Mouse (Mus musculus) limb, embryonic 11.5 days (tissue): ENCODE measurements around the gene Wdr4. TPM values are rescaled to one million over a fixed set of nuclear protein-coding genes. Genes with fewer than 3 reads are reported as not detected.
"Not testable (repeated sequence)": the region's sequence is repeated elsewhere in the genome, so short reads cannot be mapped to it uniquely, and the experiment has no call there.

Experiments
- ATAC-seq: fragments of 200-750 bp; cut with Nextera tagmentation; 2 replicates; pipeline ENCODE4 v1.8.0; 2017; ENCODE audit warnings: low read depth; ENCODE audit not compliant: insufficient number of reproducible peaks, low FRiP score, low TSS enrichment
- DNase-seq: peaks from one replicate; pipeline ENCODE4 v3.0.0-alpha.2; 2015; ENCODE audit warnings: low spot score
- H3K27ac ChIP-seq: fragments of 300-500 bp; sonication (generic); replicated peaks from 2 replicates; pipeline ENCODE4 v1.5.1; 2014; ENCODE audit warnings: low read depth, mild to moderate bottlenecking, low read length
- H3K27me3 ChIP-seq: fragments of 300-500 bp; sonication (generic); 2 replicates; pipeline ENCODE4 v1.6.1; 2014; ENCODE audit warnings: mild to moderate bottlenecking, low read length, mixed read lengths; ENCODE audit not compliant: control insufficient read depth, insufficient read depth
- H3K36me3 ChIP-seq: fragments of 300-500 bp; sonication (generic); 2 replicates; pipeline ENCODE4 v1.6.1; 2014; ENCODE audit warnings: mild to moderate bottlenecking, low read length, moderate library complexity, mixed read lengths; ENCODE audit not compliant: control insufficient read depth, insufficient read depth
- H3K4me1 ChIP-seq: fragments of 300-500 bp; sonication (generic); 2 replicates; pipeline ENCODE4 v1.6.1; 2014; ENCODE audit warnings: low read length, mixed read lengths; ENCODE audit not compliant: control insufficient read depth, insufficient read depth
- H3K4me2 ChIP-seq: fragments of 300-500 bp; sonication (generic); 2 replicates; pipeline ENCODE4 v1.6.1; 2014; ENCODE audit warnings: low read depth, mild to moderate bottlenecking, moderate library complexity; ENCODE audit not compliant: severe bottlenecking
- H3K4me3 ChIP-seq: fragments of 300-500 bp; sonication (generic); 2 replicates; pipeline ENCODE4 v1.5.1; 2014; ENCODE audit warnings: low read depth, low read length
- H3K9ac ChIP-seq: fragments of 300-500 bp; sonication (generic); 2 replicates; pipeline ENCODE4 v1.6.1; 2014; ENCODE audit warnings: mild to moderate bottlenecking, low read length
- H3K9me3 ChIP-seq: fragments of 300-500 bp; sonication (generic); 2 replicates; pipeline ENCODE4 v1.6.1; 2016; ENCODE audit warnings: low read length; ENCODE audit not compliant: control insufficient read depth
- WGBS: fragments of 180-500 bp; shearing (Covaris S2); extraction: QIAGEN DNeasy Blood & Tissue Kit; methylation state at CpG from one replicate; pipeline ENCODE4 v1.1.7; 2014; 5-methylcytosine and 5-hydroxymethylcytosine counted together
- polyA plus RNA-seq: library from polyadenylated mRNA; unstranded; fragments of >200 nt; fragmentation: Nextera tagmentation; extraction: Ambion mirVana; gene quantifications from 2 replicates; pipeline ENCODE4 v1.2.1, GENCODE M21; 2014

Gene Wdr4
- polyA plus RNA-seq, 1 experiment from 2014 or later: 43.6 TPM

GRCm38 (mm10) chr17:31557947-31558542 is 38.3 kb upstream of the Wdr4 start:
- Histone ChIP-seq H3K9me3 (no peaks in the 10 kb centered on the region), H3K36me3 (no peaks in the 10 kb centered on the region), H3K4me2 (no peak overlapping the region), H3K9ac (no peak overlapping the region; the same call in none of the 2 replicates), H3K4me3 (no peak overlapping the region), H3K27ac (peak overlapping the region; percentile 74), H3K27me3 (no peaks in the 10 kb centered on the region), H3K4me1 (peaks cover 16% of the 10 kb centered on the region)
- ATAC-seq (peak; percentile 66), DNase-seq (peak; percentile 50)
- 65% methylated on average over 10 of the region's 10 CpGs for WGBS

GRCm38 (mm10) chr17:31557124-31557880 is 37.5 kb upstream of the Wdr4 start:
- H3K9ac ChIP-seq: no peak overlapping the region
- no peaks in the 10 kb centered on the region for H3K36me3 ChIP-seq
- WGBS: 40% methylated on average over 11 of the region's 11 CpGs
- DNase-seq (peak; percentile 84), ATAC-seq (peak; percentile 75)
- no peaks in the 10 kb centered on the region for H3K27me3 ChIP-seq
- no peak overlapping the region for H3K4me3 ChIP-seq
- H3K27ac ChIP-seq: peak overlapping the region; percentile 74
- no peak overlapping the region for H3K4me2 ChIP-seq
- peaks cover 16% of the 10 kb centered on the region for H3K4me1 ChIP-seq
- no peaks in the 10 kb centered on the region for H3K9me3 ChIP-seq

GRCm38 (mm10) chr17:31556253-31556652 is 36.5 kb upstream of the Wdr4 start:
- ATAC-seq: no peak
- WGBS: 88% methylated on average over 4 of the region's 4 CpGs

GRCm38 (mm10) chr17:31552601-31553000 is 32.8 kb upstream of the Wdr4 start:
- H3K36me3 ChIP-seq, DNase-seq, H3K9ac ChIP-seq, ATAC-seq, H3K4me2 ChIP-seq, H3K27me3 ChIP-seq, H3K27ac ChIP-seq, H3K9me3 ChIP-seq, H3K4me3 ChIP-seq, H3K4me1 ChIP-seq: not testable (repeated sequence)
- 93% methylated on average over 23 of the region's 23 CpGs for WGBS

More at GRCm38 (mm10) chr17:31556253-31556652, 36.5 kb upstream of the Wdr4 start:
- Histone ChIP-seq H3K27me3 (no peaks in the 10 kb centered on the region), H3K4me2 (no peak overlapping the region), H3K4me1 (peaks cover 16% of the 10 kb centered on the region), H3K9ac (no peak overlapping the region), H3K4me3 (no peak overlapping the region), H3K36me3 (no peaks in the 10 kb centered on the region), H3K27ac (no peak overlapping the region), H3K9me3 (no peaks in the 10 kb centered on the region)
- DNase-seq: no peak

- Histone ChIP-seq H3K9me3 (no peaks in the 10 kb centered on the region), H3K27ac (no peak overlapping the region), H3K9ac (no peak overlapping the region), H3K4me1 (no peaks in the 10 kb centered on the region), H3K36me3 (no peaks in the 10 kb centered on the region), H3K4me3 (no peak overlapping the region), H3K27me3 (no peaks in the 10 kb centered on the region), H3K4me2 (no peak overlapping the region)
- 60% methylated on average over 8 of the region's 8 CpGs for WGBS
- ATAC-seq: no peak
- no peak for DNase-seq
These were observed 29.6 kb upstream of the Wdr4 start for GRCm38 (mm10) chr17:31549389-31549788.

GRCm38 (mm10) chr17:31547974-31548373 is 28.2 kb upstream of the Wdr4 start:
- Histone ChIP-seq H3K9ac (no peak overlapping the region), H3K27ac (no peak overlapping the region), H3K4me2 (no peak overlapping the region), H3K4me3 (no peak overlapping the region), H3K36me3 (no peaks in the 10 kb centered on the region), H3K4me1 (no peaks in the 10 kb centered on the region), H3K27me3 (no peaks in the 10 kb centered on the region), H3K9me3 (no peaks in the 10 kb centered on the region)
- WGBS: 82% methylated on average over 3 of the region's 3 CpGs
- DNase-seq (no peak), ATAC-seq (no peak)

GRCm38 (mm10) chr17:31546444-31547196 is 26.8 kb upstream of the Wdr4 start:
- ATAC-seq: no peak

GRCm38 (mm10) chr17:31543574-31543973 is 23.8 kb upstream of the Wdr4 start:
- no peak overlapping the region for H3K4me3 ChIP-seq
- H3K36me3 ChIP-seq: no peaks in the 10 kb centered on the region
- DNase-seq (no peak), ATAC-seq (no peak)
- H3K4me1 ChIP-seq: peaks cover 8% of the 10 kb centered on the region
- H3K27me3 ChIP-seq: no peaks in the 10 kb centered on the region
- H3K9me3 ChIP-seq: no peaks in the 10 kb centered on the region
- H3K4me2 ChIP-seq: no peak overlapping the region
- no peak overlapping the region for H3K27ac ChIP-seq
- WGBS: 43% methylated on average over 6 of the region's 6 CpGs
- H3K9ac ChIP-seq: no peak overlapping the region

More at GRCm38 (mm10) chr17:31546444-31547196, 26.8 kb upstream of the Wdr4 start:
- Histone ChIP-seq H3K4me3 (no peak overlapping the region), H3K4me2 (no peak overlapping the region), H3K9me3 (no peaks in the 10 kb centered on the region), H3K4me1 (peaks cover 6% of the 10 kb centered on the region), H3K27me3 (no peaks in the 10 kb centered on the region), H3K9ac (no peak overlapping the region), H3K36me3 (no peaks in the 10 kb centered on the region), H3K27ac (no peak overlapping the region)
- 85% methylated on average over 9 of the region's 9 CpGs for WGBS
- DNase-seq: no peak
